Mouse (Mus musculus) kidney, embryonic 16.5 days (tissue): Measurements from ENCODE around the gene Ccdc27. TPM values are rescaled to one million over a fixed set of nuclear protein-coding genes. Genes with fewer than 3 reads are reported as not detected.

Source experiments
- ATAC-seq: fragments of 200-750 bp; cut with Nextera tagmentation; 2 replicates; pipeline ENCODE4 v1.8.0; 2017; ENCODE audit warnings: moderate TSS enrichment; ENCODE audit not compliant: low FRiP score, low TSS enrichment
- H3K27ac ChIP-seq: fragments of 300-500 bp; sonication (generic); 2 replicates; pipeline ENCODE4 v1.5.1; 2014; ENCODE audit warnings: low read length
- H3K27me3 ChIP-seq: fragments of 300-500 bp; sonication (generic); 2 replicates; pipeline ENCODE4 v1.6.1; 2014; ENCODE audit warnings: low read length, control low read depth, mixed read lengths; ENCODE audit not compliant: insufficient read depth
- H3K36me3 ChIP-seq: fragments of 300-500 bp; sonication (generic); 2 replicates; pipeline ENCODE4 v1.6.1; 2014; ENCODE audit warnings: low read length, control low read depth, mixed read lengths; ENCODE audit not compliant: insufficient read depth
- H3K4me1 ChIP-seq: fragments of 300-500 bp; sonication (generic); 2 replicates; pipeline ENCODE4 v1.6.1; 2014; ENCODE audit warnings: low read length, control low read depth, mixed read lengths; ENCODE audit not compliant: insufficient read depth
- H3K4me2 ChIP-seq: fragments of 300-500 bp; sonication (generic); replicated peaks from 2 replicates; pipeline ENCODE4 v1.6.1; 2014; ENCODE audit warnings: low read depth, low read length
- H3K4me3 ChIP-seq: fragments of 300-500 bp; sonication (generic); 2 replicates; pipeline ENCODE4 v1.5.1; 2014; ENCODE audit warnings: mild to moderate bottlenecking, low read length
- H3K9ac ChIP-seq: fragments of 300-500 bp; sonication (generic); replicated peaks from 2 replicates; pipeline ENCODE4 v1.6.1; 2014; ENCODE audit warnings: low read length
- H3K9me3 ChIP-seq: fragments of 300-500 bp; sonication (generic); 2 replicates; pipeline ENCODE4 v1.6.1; 2016; ENCODE audit warnings: low read length, control low read depth
- WGBS: fragments of 180-500 bp; shearing (Covaris S2); extraction: QIAGEN DNeasy Blood & Tissue Kit; methylation state at CpG from one replicate; pipeline ENCODE4 v1.1.7; 2014; 5-methylcytosine and 5-hydroxymethylcytosine counted together
- polyA plus RNA-seq: library from polyadenylated mRNA; unstranded; fragments of >200 nt; fragmentation: Nextera tagmentation; extraction: Ambion mirVana; gene quantifications from 2 replicates; pipeline ENCODE4 v1.2.1, GENCODE M21; 2015

Gene Ccdc27
- polyA plus RNA-seq, 1 experiment from 2014 or later = 0.07 TPM

DNA sequence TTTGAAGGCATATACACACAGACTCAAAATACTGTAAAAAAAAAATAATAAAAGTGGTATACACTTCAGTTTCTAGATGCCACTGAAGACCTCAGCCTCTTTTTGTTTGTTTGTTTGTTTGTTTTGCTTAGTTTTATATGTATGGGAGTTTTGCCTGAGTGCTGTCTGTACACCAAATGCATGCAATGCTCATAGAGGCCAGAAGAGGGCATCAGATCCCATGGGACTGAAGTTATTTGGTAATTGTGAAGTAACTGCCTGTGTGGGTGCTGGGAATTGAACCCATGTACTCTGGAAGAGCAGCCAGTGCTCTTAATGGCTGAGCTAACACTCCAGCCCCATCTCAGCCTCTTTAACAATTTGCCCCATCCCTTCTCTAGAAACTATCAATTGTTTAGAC lies 13.8 kb downstream of the Ccdc27 start:
- Histone ChIP-seq H3K9me3 (no peaks in the 10 kb centered on the region), H3K27me3 (no peaks in the 10 kb centered on the region), H3K36me3 (no peaks in the 10 kb centered on the region), H3K9ac (no peak overlapping the region), H3K4me3 (no peak overlapping the region), H3K27ac (no peak overlapping the region), H3K4me2 (no peak overlapping the region), H3K4me1 (peaks cover 29% of the 10 kb centered on the region)
- ATAC-seq = no peak

DNA sequence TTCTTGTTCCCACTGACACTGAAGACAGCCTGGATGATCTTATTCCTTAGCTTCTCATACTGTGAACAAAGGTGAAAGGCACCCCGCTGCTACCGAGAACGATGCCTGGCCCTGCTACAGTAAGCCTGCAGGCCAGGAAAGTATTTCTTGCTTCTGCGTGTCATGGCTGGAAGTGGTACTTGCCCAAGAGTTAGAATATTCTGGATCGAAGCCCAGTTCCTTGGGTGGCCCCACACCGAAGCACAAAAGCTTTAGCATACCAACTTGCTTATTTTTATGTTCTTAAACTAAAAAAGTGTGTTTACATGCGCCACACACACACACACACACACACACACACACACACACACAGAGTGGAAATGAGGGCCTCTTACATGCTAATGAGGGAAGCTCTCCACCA lies 14.4 kb downstream of the Ccdc27 start:
- ATAC-seq = no peak
- H3K9me3 ChIP-seq = no peaks in the 10 kb centered on the region
- H3K27ac ChIP-seq = no peak overlapping the region
- H3K4me2 ChIP-seq = no peak overlapping the region
- no peaks in the 10 kb centered on the region for H3K36me3 ChIP-seq
- H3K9ac ChIP-seq = no peak overlapping the region
- WGBS = 74% methylated on average over 7 of the region's 7 CpGs
- H3K27me3 ChIP-seq = no peaks in the 10 kb centered on the region
- H3K4me1 ChIP-seq = peaks cover 35% of the 10 kb centered on the region
- no peak overlapping the region for H3K4me3 ChIP-seq

DNA sequence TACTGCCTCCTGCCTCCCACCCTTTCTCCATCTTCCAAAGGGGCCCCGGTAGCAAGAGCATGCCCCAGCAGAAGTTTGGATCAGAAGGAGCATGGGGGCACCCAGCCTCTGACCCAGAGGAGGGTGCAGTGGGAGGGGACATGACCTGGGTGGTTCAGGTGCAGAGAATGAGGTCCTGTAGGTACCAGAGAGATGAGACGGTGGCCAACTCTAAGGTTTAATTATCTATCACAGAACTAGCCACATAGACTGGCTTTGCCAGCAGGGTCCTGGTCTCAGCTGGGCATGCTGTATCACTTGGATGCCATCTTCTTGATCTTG lies 16.1 kb downstream of the Ccdc27 start:
- ATAC-seq = no peak
- 30% methylated on average over 2 of the region's 2 CpGs for WGBS
- Histone ChIP-seq H3K9ac (peak overlapping the region; percentile 73), H3K9me3 (no peaks in the 10 kb centered on the region), H3K27me3 (no peaks in the 10 kb centered on the region), H3K27ac (peak overlapping the region; percentile 80), H3K4me1 (peaks cover 49% of the 10 kb centered on the region), H3K4me3 (peak overlapping the region; percentile 63), H3K4me2 (peak overlapping the region; percentile 70), H3K36me3 (peaks cover 5% of the 10 kb centered on the region; the same call in 1 of the 2 replicates)

DNA sequence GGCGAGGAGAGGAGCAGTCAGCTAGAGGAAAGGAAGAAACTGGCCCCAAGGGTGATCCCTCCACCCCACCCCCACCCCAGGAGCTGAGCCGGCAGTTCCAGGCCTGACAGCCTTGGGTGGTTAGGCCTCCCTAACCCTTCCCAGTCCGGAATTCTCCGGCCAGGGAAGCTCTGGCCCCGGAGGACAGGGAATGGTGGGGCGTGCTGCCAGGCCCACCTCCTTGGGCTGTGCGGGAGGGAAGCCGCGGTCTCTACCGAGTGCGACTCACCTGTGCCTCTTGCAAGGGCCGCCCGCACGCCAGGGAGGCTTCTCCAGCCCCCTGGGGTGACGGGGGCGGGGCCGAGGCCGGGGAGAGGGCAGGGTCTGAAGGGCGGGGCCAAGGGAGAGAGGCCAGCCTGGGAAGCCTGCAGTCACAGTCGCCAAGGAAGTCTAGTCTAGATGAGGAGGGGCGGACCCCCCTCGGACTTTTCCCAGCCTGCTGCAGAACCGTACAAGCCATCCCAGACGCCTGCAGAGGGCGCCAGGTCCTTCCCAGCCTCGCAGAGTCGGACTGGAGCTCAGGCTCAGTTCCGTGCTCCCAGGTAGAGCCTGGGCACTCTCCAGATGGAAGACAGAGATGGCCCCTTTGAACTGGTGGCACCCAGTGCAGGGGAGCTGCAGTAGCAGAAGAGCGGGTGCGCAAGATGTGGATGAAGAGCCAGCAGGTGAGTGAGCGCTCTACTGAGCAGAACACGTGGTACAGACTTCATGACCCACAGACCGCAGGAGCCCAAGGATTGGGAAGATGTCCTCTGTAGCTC lies 16.6 kb downstream of the Ccdc27 start, which contains the start of gene Smim1:
Gene Smim1, minus strand, starts transcription at position 590 of the 800 bp plus-strand sequence.
- peak; percentile 81 for ATAC-seq
- peak within 1 kb of the TSS; percentile 73 for H3K9ac ChIP-seq
- peaks cover 49% of the 10 kb centered on the region for H3K4me1 ChIP-seq
- H3K4me3 ChIP-seq = peak within 1 kb of the TSS; percentile 63
- peak within 1 kb of the TSS; percentile 80 for H3K27ac ChIP-seq
- H3K9me3 ChIP-seq = no peaks in the 10 kb centered on the region
- peaks cover 10% of the 10 kb centered on the region for H3K36me3 ChIP-seq
- WGBS = 1% methylated on average over 32 of the region's 33 CpGs
- peak within 1 kb of the TSS; percentile 70 for H3K4me2 ChIP-seq
- no peaks in the 10 kb centered on the region for H3K27me3 ChIP-seq

DNA sequence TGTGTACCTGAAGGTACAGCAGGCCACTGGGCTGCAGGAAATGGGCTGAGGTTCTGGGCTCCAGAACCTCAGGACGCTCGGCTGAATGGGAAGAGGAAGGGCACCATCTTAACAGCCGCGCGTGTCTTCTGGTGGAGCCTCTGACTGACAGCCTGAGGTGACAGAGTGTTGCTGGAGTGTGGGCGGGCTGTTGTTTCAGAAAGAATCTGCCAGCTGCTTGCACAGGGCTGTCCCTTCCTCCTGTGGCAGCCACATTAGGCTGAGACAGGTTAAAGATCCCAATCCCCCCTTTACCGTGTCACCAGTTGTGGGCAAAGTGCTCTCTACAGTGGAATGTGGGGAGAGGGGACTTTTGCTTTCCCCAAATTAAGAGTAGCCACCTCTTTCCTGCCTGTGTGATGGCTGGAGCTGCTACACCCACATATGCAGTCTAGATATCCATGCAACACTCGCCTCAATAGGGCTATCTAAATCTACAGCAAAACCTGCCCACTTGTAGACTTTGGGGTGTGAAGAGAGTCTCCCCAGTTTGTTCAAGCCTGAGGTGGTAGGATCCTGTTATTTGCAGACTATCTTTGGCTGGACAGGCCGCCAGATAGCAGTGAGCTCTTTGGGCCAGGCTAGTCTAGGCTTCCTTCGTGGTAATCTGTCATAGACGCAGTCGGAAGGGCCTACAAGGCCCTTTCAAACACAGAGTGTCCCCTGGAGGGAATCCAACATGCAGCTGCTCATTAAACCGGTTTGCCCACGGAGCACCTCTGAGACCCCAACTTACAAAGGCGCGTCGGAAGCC lies 17.6 kb downstream of the Ccdc27 start:
- Histone ChIP-seq H3K27ac (peak overlapping the region; percentile 80), H3K4me3 (peak overlapping the region; percentile 63), H3K36me3 (peaks cover 19% of the 10 kb centered on the region), H3K4me2 (peak overlapping the region; percentile 70), H3K9me3 (no peaks in the 10 kb centered on the region), H3K4me1 (peaks cover 49% of the 10 kb centered on the region), H3K9ac (peak overlapping the region; percentile 73), H3K27me3 (no peaks in the 10 kb centered on the region)
- 37% methylated on average over 17 of the region's 17 CpGs for WGBS
- no peak for ATAC-seq

DNA sequence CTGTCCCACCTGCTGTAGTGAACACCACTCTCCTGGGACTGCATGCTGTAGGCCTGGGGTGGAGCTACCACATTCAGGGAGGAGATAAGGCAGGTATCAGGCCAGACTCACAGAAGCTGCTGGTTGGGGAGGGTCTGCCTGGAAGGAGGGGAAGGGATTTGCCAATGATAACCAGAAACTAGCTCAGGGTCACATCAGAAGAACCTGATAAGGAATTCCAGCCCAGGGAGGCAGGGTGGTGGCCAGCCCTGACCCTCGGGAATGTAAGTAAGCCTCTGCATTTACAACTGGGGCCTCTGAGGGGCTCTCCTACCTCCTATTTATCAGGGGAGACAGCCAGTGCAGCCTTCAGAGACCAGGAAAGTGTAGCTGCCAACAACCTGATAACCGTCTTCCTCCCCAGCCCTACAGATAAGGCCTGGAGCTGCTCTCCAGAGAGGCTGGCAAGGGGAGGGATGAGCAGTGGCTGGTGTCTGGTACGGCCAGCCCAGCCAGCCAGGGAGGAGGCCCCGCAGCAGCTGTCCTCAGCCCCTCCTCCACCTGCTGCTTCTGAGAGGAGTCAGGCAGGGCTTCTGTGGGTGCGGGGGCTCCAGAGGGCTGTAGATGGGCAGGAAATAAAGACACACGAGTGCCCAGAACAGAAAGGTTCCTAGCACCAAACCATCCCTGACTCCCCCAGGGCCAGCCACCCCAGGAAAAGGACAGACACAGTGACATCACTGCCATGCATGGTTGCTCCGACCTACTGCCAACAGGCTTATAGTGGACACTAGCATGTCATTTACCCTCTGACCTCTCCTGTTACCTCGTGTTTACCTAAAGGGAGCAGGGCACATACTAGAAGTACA lies 18.5 kb downstream of the Ccdc27 start:
- WGBS = 11% methylated on average over 8 of the region's 8 CpGs
- Histone ChIP-seq H3K4me2 (peak overlapping the region; percentile 70), H3K27ac (peak overlapping the region; percentile 89; the same call in 1 of the 2 replicates), H3K9me3 (no peaks in the 10 kb centered on the region), H3K4me1 (peaks cover 49% of the 10 kb centered on the region), H3K36me3 (peaks cover 29% of the 10 kb centered on the region), H3K27me3 (no peaks in the 10 kb centered on the region), H3K4me3 (no peak overlapping the region), H3K9ac (no peak overlapping the region)
- no peak for ATAC-seq

DNA sequence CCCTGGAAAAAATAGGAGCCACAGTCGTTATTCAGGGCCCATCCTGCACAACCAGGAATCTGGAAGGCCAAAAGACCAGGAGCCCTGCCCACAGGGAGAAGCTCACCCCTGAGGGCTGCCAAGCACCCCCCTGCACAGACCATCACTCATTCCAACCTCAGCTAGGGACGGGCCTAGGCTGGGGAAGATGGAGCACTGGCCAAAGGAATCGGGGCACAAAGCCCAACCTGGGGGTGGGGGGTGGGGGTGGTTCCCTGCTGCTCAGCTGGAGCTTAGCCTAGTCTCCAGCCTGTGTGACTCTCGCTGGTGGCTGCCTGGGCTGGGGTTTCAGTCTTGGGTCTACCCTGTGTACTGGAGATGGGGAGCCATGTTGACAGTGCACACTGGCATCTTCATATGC lies 19.6 kb downstream of the Ccdc27 start:
- 0 out of 2 replicates have a peak, but pooled peaks have one; percentile 7 for ATAC-seq
- Histone ChIP-seq H3K9ac (peak overlapping the region; percentile 29), H3K27me3 (no peaks in the 10 kb centered on the region), H3K4me3 (no peak overlapping the region), H3K36me3 (peaks cover 40% of the 10 kb centered on the region), H3K27ac (peak overlapping the region; percentile 89), H3K4me1 (peaks cover 49% of the 10 kb centered on the region), H3K4me2 (0 out of 2 replicates have a peak overlapping the region, but pooled peaks have one; percentile 14), H3K9me3 (no peaks in the 10 kb centered on the region)
- WGBS = 29% methylated on average over 4 of the region's 4 CpGs

DNA sequence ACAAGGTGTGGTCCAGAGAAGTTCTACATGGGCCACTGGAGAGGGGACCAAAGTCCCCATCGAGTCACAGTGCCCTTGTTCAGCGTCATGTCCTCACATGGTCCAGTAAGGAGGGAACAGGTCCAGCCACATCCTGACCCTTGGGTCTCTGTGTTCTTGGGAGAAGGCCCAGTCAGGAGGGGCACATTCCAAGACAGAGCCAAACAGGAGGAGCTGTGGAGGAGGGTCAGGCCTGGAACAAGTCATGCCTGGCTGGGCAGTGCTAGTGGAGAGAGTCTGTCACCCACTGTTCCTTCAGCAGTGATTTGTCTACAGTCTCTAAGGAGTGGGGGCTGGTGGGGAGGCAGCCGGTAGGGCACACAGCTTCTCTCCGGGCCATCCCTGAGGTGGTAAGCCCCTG lies 20.1 kb downstream of the Ccdc27 start:
- Histone ChIP-seq H3K27me3 (no peaks in the 10 kb centered on the region), H3K4me1 (peaks cover 49% of the 10 kb centered on the region), H3K4me3 (no peak overlapping the region), H3K4me2 (0 out of 2 replicates have a peak overlapping the region, but pooled peaks have one; percentile 14), H3K9ac (peak overlapping the region; percentile 29), H3K9me3 (no peaks in the 10 kb centered on the region), H3K36me3 (peaks cover 42% of the 10 kb centered on the region), H3K27ac (peak overlapping the region; percentile 89)
- WGBS = 34% methylated on average over 4 of the region's 4 CpGs
- ATAC-seq = peak; percentile 80

DNA sequence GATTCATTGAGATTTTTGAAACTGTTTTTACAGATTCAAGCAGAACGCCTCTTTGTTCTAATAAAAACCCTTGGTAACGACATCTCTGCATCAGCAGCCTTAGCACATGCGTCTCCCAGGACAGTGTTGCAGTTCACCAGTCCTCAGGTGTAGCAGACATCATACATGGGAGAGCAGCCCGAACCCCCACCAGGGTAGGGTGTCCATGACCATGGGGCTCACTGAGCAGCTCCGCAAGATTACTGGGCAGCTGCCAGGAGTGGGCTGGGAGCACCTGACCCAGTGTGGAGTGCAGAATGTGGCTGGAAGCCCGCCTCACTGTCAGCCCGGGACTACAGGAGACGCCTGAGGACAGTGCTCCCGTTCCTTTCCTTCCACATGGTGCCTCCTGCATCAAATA lies 21.0 kb downstream of the Ccdc27 start:
- ATAC-seq = no peak
- Histone ChIP-seq H3K27ac (peak overlapping the region; percentile 89), H3K4me1 (peaks cover 46% of the 10 kb centered on the region), H3K27me3 (no peaks in the 10 kb centered on the region), H3K36me3 (peaks cover 52% of the 10 kb centered on the region), H3K4me2 (no peak overlapping the region), H3K9me3 (no peaks in the 10 kb centered on the region), H3K4me3 (no peak overlapping the region), H3K9ac (no peak overlapping the region)
- WGBS = 88% methylated on average over 9 of the region's 9 CpGs
